Mouse (Mus musculus): ENCODE data around the gene Mbtps1. TPM values are rescaled to one million over a fixed set of nuclear protein-coding genes. Genes with fewer than 3 reads are reported as not detected.
A peak's percentile ranks its signal among the peaks of the same experiment; 100 is the strongest.

Gene Mbtps1
- polyA plus RNA-seq, 1 experiment from 2014 or later, result 82.5 TPM

DNA sequence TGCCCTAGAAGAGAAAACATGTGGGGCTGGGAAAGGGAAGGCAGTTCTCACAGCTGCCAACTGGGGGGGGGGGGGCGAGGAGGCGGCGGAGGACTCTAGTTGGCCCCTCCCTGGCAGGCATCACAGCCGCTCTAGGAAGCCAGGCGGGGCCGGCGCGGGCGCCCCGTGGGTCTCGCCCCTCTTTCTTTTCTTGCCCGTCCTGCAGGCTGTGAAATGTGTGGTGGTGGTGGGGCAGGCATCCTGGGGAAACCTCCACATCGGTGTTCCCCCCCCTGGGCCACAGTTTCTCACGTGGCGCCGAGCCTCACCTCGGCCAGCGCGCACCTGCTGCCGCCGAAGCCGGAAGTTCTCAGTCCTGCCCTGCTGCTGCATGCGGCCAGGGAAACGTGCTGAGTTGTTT is 27.4 kb upstream of the Mbtps1 start:
- peak; percentile 29; the same call in 1 of the 2 replicates for ATAC-seq
- WGBS, result 25% methylated on average over 24 of the region's 24 CpGs
- Histone ChIP-seq H3K9me3 (ENCODE audit: control insufficient read depth, low read length) (no peaks in the 10 kb centered on the region), H3K4me1 (ENCODE audit: control insufficient read depth, insufficient read depth, low read length) (peaks cover 4% of the 10 kb centered on the region; the same call in 1 of the 2 replicates), H3K9ac (ENCODE audit: low read depth, low read length) (peak overlapping the region; percentile 43), H3K4me2 (ENCODE audit: low read depth, low read length) (peak overlapping the region; percentile 50), H3K4me3 (ENCODE audit: low read length) (peak overlapping the region; percentile 37), H3K27ac (ENCODE audit: low read length) (no peak overlapping the region), H3K36me3 (ENCODE audit: control insufficient read depth, insufficient read depth, low read length) (no peaks in the 10 kb centered on the region), H3K27me3 (replicated peaks; ENCODE audit: control insufficient read depth, insufficient read depth, low read length) (no peaks in the 10 kb centered on the region)

DNA sequence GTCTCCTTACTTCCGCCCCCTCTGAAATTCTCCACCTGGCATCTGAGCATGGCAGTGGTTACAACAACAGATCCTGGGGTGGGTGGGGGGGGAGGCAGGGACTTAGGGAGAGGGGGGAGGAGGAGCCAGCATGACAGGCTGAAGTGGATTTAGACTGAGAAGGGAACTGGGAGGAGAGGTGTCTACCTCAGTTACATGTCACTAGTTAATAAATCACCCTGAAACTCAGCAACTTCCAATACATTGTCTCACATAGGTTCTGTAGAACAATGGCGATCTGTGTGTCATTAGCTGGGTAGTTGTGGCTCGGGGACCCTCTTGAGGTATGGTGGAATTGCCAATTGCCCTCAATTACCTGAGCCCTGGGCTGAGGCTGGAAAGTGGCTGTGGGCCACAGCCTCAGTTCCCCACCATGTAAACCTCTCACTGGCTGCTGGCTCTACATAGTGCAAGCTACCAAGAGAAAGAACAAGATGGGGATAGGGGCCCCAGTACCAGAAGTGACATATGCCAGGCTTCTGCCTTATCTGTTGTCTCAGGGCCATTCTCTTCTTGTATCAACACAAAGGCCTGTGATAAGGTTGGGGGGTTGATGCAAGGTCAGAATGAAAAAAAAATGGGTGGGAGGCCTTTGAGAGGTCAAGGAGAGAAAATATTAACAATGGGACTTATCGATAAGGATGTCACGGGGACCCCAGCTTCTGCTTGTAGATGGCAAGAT is 22.1 kb upstream of the Mbtps1 start:
- Histone ChIP-seq H3K27me3 (replicated peaks; ENCODE audit: control insufficient read depth, insufficient read depth, low read length) (0 out of 2 replicates have a peak, but pooled peaks cover 4% of the 10 kb centered on the region), H3K9me3 (ENCODE audit: control insufficient read depth, low read length) (no peaks in the 10 kb centered on the region), H3K4me1 (ENCODE audit: control insufficient read depth, insufficient read depth, low read length) (peaks cover 19% of the 10 kb centered on the region), H3K9ac (ENCODE audit: low read depth, low read length) (no peak overlapping the region), H3K4me2 (ENCODE audit: low read depth, low read length) (no peak overlapping the region), H3K36me3 (ENCODE audit: control insufficient read depth, insufficient read depth, low read length) (no peaks in the 10 kb centered on the region), H3K27ac (ENCODE audit: low read length) (peak overlapping the region; percentile 50), H3K4me3 (ENCODE audit: low read length) (no peak overlapping the region)
- 50% methylated on average over 5 of the region's 5 CpGs for WGBS
- ATAC-seq, result peak; percentile 66

DNA sequence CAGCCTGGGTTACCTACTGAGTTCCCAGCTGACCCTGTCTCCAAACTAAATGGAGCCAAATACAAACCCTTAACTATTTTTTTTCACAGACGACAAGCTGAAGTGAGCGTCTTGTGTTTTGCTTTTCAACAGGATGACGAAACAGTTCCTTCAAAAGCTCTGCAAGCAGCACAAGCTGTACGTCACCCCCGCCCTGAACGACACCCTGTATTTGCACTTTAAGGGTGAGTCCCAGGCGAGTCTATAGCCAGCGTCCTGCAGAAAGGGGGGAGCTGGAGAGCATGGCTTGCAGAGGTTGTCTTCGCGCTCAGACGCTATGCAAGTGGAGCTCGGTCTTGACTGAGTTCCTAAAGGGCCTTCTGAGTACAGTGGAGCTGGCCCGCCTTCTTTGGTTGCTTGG is 20.6 kb upstream of the Mbtps1 start:
- Histone ChIP-seq H3K27ac (ENCODE audit: low read length) (peak overlapping the region; percentile 77), H3K9ac (ENCODE audit: low read depth, low read length) (0 out of 2 replicates have a peak overlapping the region, but pooled peaks have one; percentile 40), H3K27me3 (replicated peaks; ENCODE audit: control insufficient read depth, insufficient read depth, low read length) (0 out of 2 replicates have a peak, but pooled peaks cover 4% of the 10 kb centered on the region), H3K36me3 (ENCODE audit: control insufficient read depth, insufficient read depth, low read length) (no peaks in the 10 kb centered on the region), H3K9me3 (ENCODE audit: control insufficient read depth, low read length) (no peaks in the 10 kb centered on the region), H3K4me2 (ENCODE audit: low read depth, low read length) (no peak overlapping the region), H3K4me1 (ENCODE audit: control insufficient read depth, insufficient read depth, low read length) (peaks cover 22% of the 10 kb centered on the region), H3K4me3 (ENCODE audit: low read length) (no peak overlapping the region)
- no peak for ATAC-seq
- 32% methylated on average over 13 of the region's 13 CpGs for WGBS

DNA sequence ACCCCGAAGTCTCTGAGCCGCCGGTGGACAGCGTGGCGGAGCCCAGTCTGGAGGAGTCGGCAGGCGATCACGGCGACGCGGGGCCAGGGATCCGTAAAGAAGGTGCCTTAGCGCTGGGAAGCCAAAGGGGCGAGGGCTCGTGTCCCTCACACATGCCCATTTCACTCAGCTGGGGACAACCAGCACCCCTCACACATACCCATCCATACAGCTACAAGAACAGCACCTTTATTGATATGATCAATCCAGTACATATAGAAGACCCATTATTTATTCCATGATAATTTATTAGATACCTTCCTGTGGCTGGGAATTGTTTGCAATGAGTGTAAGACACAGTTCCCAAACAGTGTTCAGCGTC is 16.8 kb upstream of the Mbtps1 start:
- 2% methylated on average over 16 of the region's 16 CpGs for WGBS
- H3K4me3 ChIP-seq (ENCODE audit: low read length), result peak overlapping the region; percentile 80
- H3K27me3 ChIP-seq (replicated peaks; ENCODE audit: control insufficient read depth, insufficient read depth, low read length), result 0 out of 2 replicates have a peak, but pooled peaks cover 4% of the 10 kb centered on the region

DNA sequence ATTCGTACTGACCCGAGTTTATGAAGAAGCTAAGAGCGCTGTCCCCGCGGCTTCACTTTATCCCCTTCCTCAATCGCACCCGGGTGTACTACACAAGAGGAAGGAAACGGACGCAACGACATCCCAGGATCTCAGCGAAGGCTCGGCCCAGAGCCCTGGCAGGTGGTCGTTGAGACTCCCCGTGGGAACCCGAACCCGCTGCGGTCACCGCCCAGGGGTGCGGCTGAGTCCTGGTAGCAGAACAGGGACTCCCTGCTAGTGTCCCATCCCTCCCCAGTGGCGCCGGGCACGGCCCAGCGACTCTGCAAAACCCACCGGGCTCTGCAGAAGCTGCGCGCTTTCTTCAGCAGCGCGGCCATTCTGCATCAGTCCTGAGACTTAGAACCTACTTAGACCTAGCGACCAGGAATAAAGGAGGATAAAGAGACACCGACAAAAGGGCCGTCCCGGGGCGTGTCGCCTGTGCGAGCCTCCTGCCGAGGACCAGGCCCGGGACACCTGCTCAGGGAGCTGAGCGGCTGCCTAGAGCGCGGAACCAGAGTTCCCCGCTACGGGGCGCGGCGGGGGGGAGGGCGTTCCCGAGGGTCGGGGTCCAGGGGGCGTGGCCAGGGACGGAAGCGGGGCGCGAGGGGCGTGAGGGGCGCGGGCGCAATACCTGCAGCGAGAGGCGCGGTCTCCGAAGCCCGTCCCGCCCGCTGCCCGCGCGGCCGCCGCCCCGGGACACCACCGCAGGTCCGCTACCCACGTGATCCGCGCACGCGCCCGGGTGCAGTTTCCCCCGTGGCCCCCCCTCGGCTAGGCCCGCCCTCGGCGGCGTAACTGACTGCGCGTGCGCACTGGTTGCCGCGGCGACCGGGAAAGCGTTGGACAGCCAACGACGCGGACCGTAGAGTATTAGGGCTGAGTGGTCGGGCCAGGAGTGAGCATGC is 16.2 kb upstream of the Mbtps1 start, which contains the start of the genes Hsdl1 and Dnaaf1:
Hsdl1 (minus strand) TSS at position 747 of the 929 bp plus-strand sequence.
Dnaaf1 (plus strand) TSS at position 799 of the 929 bp plus-strand sequence.
- peaks cover 24% of the 10 kb centered on the region for H3K4me1 ChIP-seq (ENCODE audit: control insufficient read depth, insufficient read depth, low read length)
- no peaks in the 10 kb centered on the region for H3K36me3 ChIP-seq (ENCODE audit: control insufficient read depth, insufficient read depth, low read length)
- peak; percentile 87 for ATAC-seq
- no peaks in the 10 kb centered on the region for H3K9me3 ChIP-seq (ENCODE audit: control insufficient read depth, low read length)
- peak within 1 kb of the TSS; percentile 84 for H3K9ac ChIP-seq (ENCODE audit: low read depth, low read length)
- peak within 1 kb of the TSS; percentile 98 for H3K4me2 ChIP-seq (ENCODE audit: low read depth, low read length)
- 0 out of 2 replicates have a peak, but pooled peaks cover 4% of the 10 kb centered on the region for H3K27me3 ChIP-seq (replicated peaks; ENCODE audit: control insufficient read depth, insufficient read depth, low read length)
- H3K27ac ChIP-seq (ENCODE audit: low read length), result peak within 1 kb of the TSS; percentile 81
- under 1% methylated on average over 84 of the region's 97 CpGs for WGBS
- H3K4me3 ChIP-seq (ENCODE audit: low read length), result peak within 1 kb of the TSS; percentile 80

More for the DNA sequence above, 16.8 kb upstream of the Mbtps1 start:
- Histone ChIP-seq H3K4me1 (ENCODE audit: control insufficient read depth, insufficient read depth, low read length) (peaks cover 30% of the 10 kb centered on the region), H3K4me2 (ENCODE audit: low read depth, low read length) (peak overlapping the region; percentile 98), H3K36me3 (ENCODE audit: control insufficient read depth, insufficient read depth, low read length) (no peaks in the 10 kb centered on the region), H3K9ac (ENCODE audit: low read depth, low read length) (peak overlapping the region; percentile 84), H3K27ac (ENCODE audit: low read length) (no peak overlapping the region), H3K9me3 (ENCODE audit: control insufficient read depth, low read length) (no peaks in the 10 kb centered on the region)
- peak; percentile 16 for ATAC-seq

DNA sequence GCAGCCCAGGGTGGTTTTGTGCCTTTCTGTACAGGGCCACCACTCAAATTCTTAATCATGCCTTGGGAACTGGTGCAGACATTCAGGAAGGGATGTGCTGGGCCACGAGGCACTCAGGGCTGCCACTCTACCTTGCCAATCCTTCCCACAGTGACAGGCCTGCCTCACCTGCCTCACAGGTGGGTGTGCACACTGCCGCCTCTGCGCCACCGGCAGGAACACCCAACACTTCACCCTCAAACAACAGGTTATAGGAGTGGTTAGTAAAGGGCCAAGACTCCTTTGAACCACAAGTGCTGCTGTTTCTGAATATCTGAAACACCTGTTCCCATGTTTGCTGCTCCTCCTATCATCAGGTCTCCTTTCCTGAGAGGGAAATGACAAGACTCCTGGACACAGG is 13.9 kb upstream of the Mbtps1 start:
- H3K4me2 ChIP-seq (ENCODE audit: low read depth, low read length), result no peak overlapping the region
- peaks cover 12% of the 10 kb centered on the region; the same call in 1 of the 2 replicates for H3K4me1 ChIP-seq (ENCODE audit: control insufficient read depth, insufficient read depth, low read length)
- H3K9me3 ChIP-seq (ENCODE audit: control insufficient read depth, low read length), result no peaks in the 10 kb centered on the region
- no peaks in the 10 kb centered on the region for H3K36me3 ChIP-seq (ENCODE audit: control insufficient read depth, insufficient read depth, low read length)
- no peak overlapping the region for H3K4me3 ChIP-seq (ENCODE audit: low read length)
- H3K9ac ChIP-seq (ENCODE audit: low read depth, low read length), result no peak overlapping the region
- 62% methylated on average over 4 of the region's 4 CpGs for WGBS
- no peak overlapping the region for H3K27ac ChIP-seq (ENCODE audit: low read length)
- ATAC-seq, result no peak
- H3K27me3 ChIP-seq (replicated peaks; ENCODE audit: control insufficient read depth, insufficient read depth, low read length), result 0 out of 2 replicates have a peak, but pooled peaks cover 4% of the 10 kb centered on the region

DNA sequence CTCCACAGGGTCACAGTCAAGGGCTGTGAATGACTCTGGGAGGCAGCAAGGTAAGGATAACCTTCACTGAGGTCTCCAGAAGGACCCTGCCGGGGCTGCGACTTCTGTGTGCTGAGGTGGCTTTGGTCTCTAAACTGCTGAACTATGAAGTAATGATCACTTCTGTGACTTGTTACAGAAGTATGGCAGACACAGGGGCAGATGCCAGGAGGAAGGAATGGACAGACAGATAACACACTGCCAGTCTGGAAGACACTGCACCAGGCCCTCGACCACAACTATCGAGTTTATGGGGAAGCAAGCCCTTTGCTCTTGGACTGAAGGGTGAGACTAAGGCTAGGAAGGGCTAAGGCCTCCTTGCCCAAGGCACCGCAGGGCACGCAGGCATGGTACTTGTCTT is 12.6 kb upstream of the Mbtps1 start:
- Histone ChIP-seq H3K9ac (ENCODE audit: low read depth, low read length) (no peak overlapping the region), H3K4me3 (ENCODE audit: low read length) (no peak overlapping the region), H3K4me2 (ENCODE audit: low read depth, low read length) (no peak overlapping the region), H3K36me3 (ENCODE audit: control insufficient read depth, insufficient read depth, low read length) (peaks cover 4% of the 10 kb centered on the region; the same call in 1 of the 2 replicates), H3K9me3 (ENCODE audit: control insufficient read depth, low read length) (no peaks in the 10 kb centered on the region), H3K4me1 (ENCODE audit: control insufficient read depth, insufficient read depth, low read length) (peaks cover 12% of the 10 kb centered on the region; the same call in 1 of the 2 replicates), H3K27me3 (replicated peaks; ENCODE audit: control insufficient read depth, insufficient read depth, low read length) (0 out of 2 replicates have a peak, but pooled peaks cover 4% of the 10 kb centered on the region), H3K27ac (ENCODE audit: low read length) (no peak overlapping the region)
- 85% methylated on average over 6 of the region's 6 CpGs for WGBS
- no peak for ATAC-seq

DNA sequence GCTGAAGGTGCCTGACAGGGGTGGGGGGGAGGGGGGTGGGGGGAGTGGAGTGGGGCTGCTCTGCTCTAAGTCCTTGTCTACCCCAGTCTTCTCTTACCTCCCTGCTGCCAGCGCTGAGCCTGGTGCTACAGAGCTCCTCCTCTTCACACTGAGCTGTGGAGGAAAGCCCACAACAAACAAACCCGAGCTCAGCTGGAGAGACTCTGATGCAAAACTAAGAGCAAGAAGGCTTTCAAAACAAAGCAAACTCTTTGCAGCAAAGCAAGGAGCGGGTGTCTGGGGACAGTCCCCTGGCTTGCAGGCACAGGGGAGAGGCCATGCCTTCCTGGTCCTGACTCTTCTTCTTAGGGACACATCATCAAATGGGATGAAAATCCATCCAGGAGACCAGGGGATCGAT is 11.3 kb upstream of the Mbtps1 start:
- WGBS, result 33% methylated on average over 4 of the region's 4 CpGs

DNA sequence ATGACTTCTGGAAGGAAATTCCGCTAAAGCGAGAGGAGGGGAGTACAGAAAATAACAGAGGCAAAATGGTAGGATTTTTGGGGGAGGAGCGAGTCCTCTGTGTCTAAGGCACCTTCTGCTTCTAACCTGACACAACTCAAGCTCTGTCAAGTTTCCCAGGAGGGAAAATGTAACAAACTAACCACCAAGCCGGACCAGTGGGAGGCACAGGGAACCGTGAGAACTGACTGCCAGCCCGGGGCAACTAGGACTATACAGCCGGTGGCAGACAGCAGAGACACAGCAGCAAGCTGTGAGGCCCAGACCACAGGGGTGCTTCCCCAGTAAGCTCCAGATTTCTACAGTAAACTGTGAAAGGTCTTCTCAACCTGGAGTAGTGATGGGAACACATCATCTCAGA is 10.4 kb upstream of the Mbtps1 start:
- H3K27ac ChIP-seq (ENCODE audit: low read length), result no peak overlapping the region
- no peak overlapping the region for H3K9ac ChIP-seq (ENCODE audit: low read depth, low read length)
- peaks cover 7% of the 10 kb centered on the region; the same call in 1 of the 2 replicates for H3K4me1 ChIP-seq (ENCODE audit: control insufficient read depth, insufficient read depth, low read length)
- no peak for ATAC-seq
- peaks cover 10% of the 10 kb centered on the region; the same call in 1 of the 2 replicates for H3K36me3 ChIP-seq (ENCODE audit: control insufficient read depth, insufficient read depth, low read length)
- 69% methylated on average over 7 of the region's 7 CpGs for WGBS
- no peak overlapping the region for H3K4me3 ChIP-seq (ENCODE audit: low read length)
- H3K9me3 ChIP-seq (ENCODE audit: control insufficient read depth, low read length), result no peaks in the 10 kb centered on the region
- no peaks in the 10 kb centered on the region for H3K27me3 ChIP-seq (replicated peaks; ENCODE audit: control insufficient read depth, insufficient read depth, low read length)
- no peak overlapping the region for H3K4me2 ChIP-seq (ENCODE audit: low read depth, low read length)

More for the DNA sequence above, 11.3 kb upstream of the Mbtps1 start:
- no peak overlapping the region for H3K4me2 ChIP-seq (ENCODE audit: low read depth, low read length)
- H3K4me1 ChIP-seq (ENCODE audit: control insufficient read depth, insufficient read depth, low read length), result peaks cover 8% of the 10 kb centered on the region; the same call in 1 of the 2 replicates
- H3K36me3 ChIP-seq (ENCODE audit: control insufficient read depth, insufficient read depth, low read length), result peaks cover 10% of the 10 kb centered on the region; the same call in 1 of the 2 replicates
- no peaks in the 10 kb centered on the region for H3K27me3 ChIP-seq (replicated peaks; ENCODE audit: control insufficient read depth, insufficient read depth, low read length)
- no peaks in the 10 kb centered on the region for H3K9me3 ChIP-seq (ENCODE audit: control insufficient read depth, low read length)
- no peak overlapping the region for H3K4me3 ChIP-seq (ENCODE audit: low read length)
- no peak overlapping the region for H3K27ac ChIP-seq (ENCODE audit: low read length)
- no peak overlapping the region for H3K9ac ChIP-seq (ENCODE audit: low read depth, low read length)
- no peak for ATAC-seq
